ENCODE assay signal across 26 mouse cellular contexts in the genomic region with DNA sequence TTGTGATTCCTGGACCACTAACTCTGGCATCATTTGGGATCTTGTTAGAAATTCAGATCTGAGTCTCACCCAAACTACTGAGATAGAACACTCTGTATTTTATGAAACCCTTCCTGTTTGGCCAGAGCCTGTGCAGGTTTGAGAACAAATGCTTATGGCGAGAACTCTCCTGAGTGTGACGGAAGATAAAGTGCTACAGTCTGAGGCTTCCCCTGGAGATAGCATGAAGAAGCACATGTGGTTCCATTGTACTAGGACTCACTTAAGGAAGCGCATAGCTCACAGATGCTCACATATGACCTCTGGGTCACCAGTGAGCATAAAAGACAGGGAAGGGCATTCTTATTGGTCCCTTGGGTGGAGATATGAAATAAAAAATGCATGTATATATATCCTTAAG. TPM values are rescaled to one million over a fixed set of nuclear protein-coding genes. Genes with fewer than 3 reads are reported as not detected.
DNase-seq lines count a peak whose midpoint lies in the region; TF ChIP-seq lines count a peak whose summit lies in the region.
"Had no signal": no experiment of that assay in that cellular context is flagged by ENCODE, and none has a peak within 500 bp of the region (broad histone marks: within the 10 kb centered on the region; RNA-seq: fewer than 3 reads in every experiment).

No protein-coding gene starts in this region.

- no peak overlapping the region for H3K4me3 ChIP-seq in left cerebral cortex, adult 2 months
- H3K4me3 ChIP-seq: embryonic facial prominence, embryonic 10.5 days; embryonic facial prominence, embryonic 13.5 days; erythroblast, embryonic 14.5 days; forebrain, embryonic 12.5 days; heart, adult 2 months; heart, embryonic 10.5 days; heart, embryonic 13.5 days; hindbrain, embryonic 13.5 days had no signal

- intact Hi-C loops in left cerebral cortex, adult 2 months (cut with DNase I): no loop called here
- intact Hi-C loops in left cerebral cortex, postnatal 36 days (cut with DNase I): no loop called here

- peak; percentile 20 for DNase-seq in embryo, embryonic 10 days (ENCODE audit: low spot score)
- DNase-seq in embryo, embryonic 10.5 days (ENCODE audit: low spot score): no peak
- DNase-seq in left cerebral cortex, adult 2 months (ENCODE audit: extremely low spot score in 1 of 2, low spot score in 2 of 2): peak in 1 of 2 experiments; percentile 10
- no peak for DNase-seq in left cerebral cortex, postnatal 36 days (ENCODE audit: low spot score in 2 of 2)
- peak; percentile 56 for DNase-seq in thymus, postnatal 0 days (ENCODE audit: low spot score)
- no peak for DNase-seq in thymus, postnatal 10 days (ENCODE audit: low spot score in 2 of 2)
- peak; percentile 49 for DNase-seq in thymus, postnatal 4 days
- no peak for DNase-seq in adrenal gland, postnatal 10 days
- DNase-seq: adrenal gland, adult 8-10 months; adrenal gland, postnatal 36 days; cerebellum, adult 18-20 months; cerebellum, adult 9-10 months; cerebellum, postnatal 14 days; embryo, embryonic 11 days; gastrocnemius, postnatal 10 days; gastrocnemius, postnatal 36 days; heart, adult 2 months; heart, postnatal 14 days; heart, postnatal 4 days had no signal

- H3K27ac ChIP-seq in left cerebral cortex, adult 2 months: peak overlapping the region; percentile 62; the same call in 1 of the 2 replicates
- H3K27ac ChIP-seq: embryonic facial prominence, embryonic 10.5 days; embryonic facial prominence, embryonic 13.5 days; forebrain, embryonic 12.5 days; heart, adult 2 months; heart, embryonic 10.5 days; heart, embryonic 13.5 days; hindbrain, embryonic 13.5 days had no signal

- no peak for TF ChIP-seq CTCF in left cerebral cortex, adult 2 months (IDR thresholded peaks at IDR 0.05)

RNA-seq across cellular contexts. Expression of gene Arpp21, which starts 17.5 kb away (rescaled TPM):
- 100 to 1,000 TPM; 762 to 763 TPM for total RNA-seq in left cerebral cortex, adult 2 months (2021)
- 100 to 1,000 TPM; 699 to 858 TPM for total RNA-seq in left cerebral cortex, postnatal 36 days (2021)
- 391 and 434 TPM in 2 replicates for polyA plus RNA-seq in thymus, postnatal 0 days (2015; fragmentation: Nextera tagmentation; extraction: Ambion mirVana)
- total RNA-seq in adrenal gland, postnatal 10 days (2021): 1 to 10 TPM; 1.4 to 2.7 TPM

Comparison
In these comparisons a context has a peak if more than half of its experiments do, and no peak if none do; other contexts are left out.
1. DNase-seq: peak in embryo, embryonic 10 days (single experiment), thymus, postnatal 0 days (single experiment) and thymus, postnatal 4 days (single experiment); none in embryo, embryonic 10.5 days (single experiment), left cerebral cortex, postnatal 36 days (0 of 2), thymus, postnatal 10 days (0 of 2) and adrenal gland, postnatal 10 days (single experiment).
2. RNA of gene Arpp21, which starts 17.5 kb away (total RNA-seq): 699 to 858 TPM in left cerebral cortex, postnatal 36 days and 762 to 763 TPM in left cerebral cortex, adult 2 months; 1.4 to 2.7 TPM in adrenal gland, postnatal 10 days; every median in the first group is over 100 times any median in the second.